Mouse (Mus musculus): ENCODE measurements around the gene Cd276.

GRCm38 (mm10) chr9:58537774-58538173, 17.5 kb downstream of the Cd276 start:
- no peak for TF ChIP-seq POLR2A (IDR thresholded peaks at IDR 0.05; ENCODE audit: low read depth, low read length)
- no peak for TF ChIP-seq CTCF (IDR thresholded peaks at IDR 0.05; ENCODE audit: extremely low read depth, insufficient read length, insufficient replicate concordance, low read depth, low read length)
